Mouse (Mus musculus) right cerebral cortex, postnatal 4 days (tissue): ENCODE results near the gene 2200002D01Rik.
"Not testable (repeated sequence)": the region's sequence is repeated elsewhere in the genome, so short reads cannot be mapped to it uniquely, and the experiment has no call there.

Experiments used
- DNase-seq: peaks from one replicate; pipeline ENCODE4 v3.0.0-alpha.2; 2022

The 2200002D01Rik gene

GRCm38 (mm10) chr7:29279261-29279660 is 31.0 kb upstream of the 2200002D01Rik start:
- no peak for DNase-seq

DNA sequence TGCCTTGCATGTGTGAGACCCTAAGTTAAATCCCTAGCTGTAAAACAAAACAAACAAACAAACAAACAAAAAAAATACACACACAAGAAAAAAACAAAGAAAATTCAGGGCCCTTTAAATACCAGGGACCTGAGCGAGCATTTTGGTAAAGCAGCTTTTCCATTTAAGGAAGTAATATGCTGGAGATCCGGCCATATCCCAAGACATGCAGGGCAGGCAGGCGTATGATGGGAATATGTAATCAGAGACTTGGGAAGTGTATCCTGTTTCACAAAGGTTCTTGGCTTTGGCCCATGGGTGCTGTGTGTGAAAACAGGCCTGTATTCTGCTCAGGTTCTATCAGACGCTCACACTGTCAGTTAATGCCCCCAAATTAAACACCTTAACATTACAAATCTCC is 29.2 kb upstream of the 2200002D01Rik start:
- no peak for DNase-seq

GRCm38 (mm10) chr7:29276715-29277114 is 28.4 kb upstream of the 2200002D01Rik start:
- DNase-seq: no peak

DNA sequence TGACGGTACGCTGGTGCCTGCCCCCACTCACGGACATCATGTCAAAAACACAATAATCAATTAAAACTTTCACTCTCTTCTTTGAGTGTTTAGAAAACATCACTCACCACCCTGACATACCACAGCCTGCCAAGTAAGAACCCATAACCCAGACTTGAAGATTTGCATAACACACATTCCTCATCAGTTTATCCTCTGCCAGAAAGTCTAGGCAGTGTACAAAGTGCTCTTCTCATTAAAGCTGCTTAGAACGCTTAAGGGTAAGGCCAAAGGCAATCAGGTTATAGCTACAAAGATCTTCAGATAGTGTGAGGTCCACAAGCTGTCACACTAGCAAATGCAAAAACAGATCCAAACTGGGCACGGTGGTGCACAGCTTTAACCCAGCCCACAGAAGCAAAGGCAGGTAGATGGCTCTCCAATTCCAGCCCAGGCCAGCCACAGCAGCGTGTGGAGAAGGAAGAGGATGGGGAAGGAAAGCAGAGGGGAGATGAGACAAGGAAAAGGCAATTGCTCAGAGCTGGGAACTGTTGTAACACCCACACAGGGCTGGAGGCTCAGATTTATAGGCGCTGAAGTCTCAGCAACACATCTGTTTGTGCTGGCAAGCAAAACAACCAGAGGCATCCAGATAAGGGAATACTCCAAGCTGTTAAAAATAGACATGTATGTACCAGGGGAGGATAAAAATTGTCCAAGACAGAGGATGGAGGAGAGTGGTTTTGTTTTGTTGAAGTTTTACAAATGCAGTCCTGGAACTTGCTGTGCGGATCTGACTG is 23.6 kb upstream of the 2200002D01Rik start:
- DNase-seq: no peak

GRCm38 (mm10) chr7:29270445-29270844 is 22.2 kb upstream of the 2200002D01Rik start:
- no peak for DNase-seq

- no peak for DNase-seq
Observed at GRCm38 (mm10) chr7:29266931-29267330, 18.7 kb upstream of the 2200002D01Rik start.

- DNase-seq: no peak
Observed at GRCm38 (mm10) chr7:29265636-29266035, 17.4 kb upstream of the 2200002D01Rik start.

- no peak for DNase-seq
Observed at GRCm38 (mm10) chr7:29263831-29264230, 15.6 kb upstream of the 2200002D01Rik start.

GRCm38 (mm10) chr7:29262151-29262550 is 13.9 kb upstream of the 2200002D01Rik start:
- no peak for DNase-seq

GRCm38 (mm10) chr7:29259781-29260730 is 11.8 kb upstream of the 2200002D01Rik start:
- DNase-seq: no peak

DNA sequence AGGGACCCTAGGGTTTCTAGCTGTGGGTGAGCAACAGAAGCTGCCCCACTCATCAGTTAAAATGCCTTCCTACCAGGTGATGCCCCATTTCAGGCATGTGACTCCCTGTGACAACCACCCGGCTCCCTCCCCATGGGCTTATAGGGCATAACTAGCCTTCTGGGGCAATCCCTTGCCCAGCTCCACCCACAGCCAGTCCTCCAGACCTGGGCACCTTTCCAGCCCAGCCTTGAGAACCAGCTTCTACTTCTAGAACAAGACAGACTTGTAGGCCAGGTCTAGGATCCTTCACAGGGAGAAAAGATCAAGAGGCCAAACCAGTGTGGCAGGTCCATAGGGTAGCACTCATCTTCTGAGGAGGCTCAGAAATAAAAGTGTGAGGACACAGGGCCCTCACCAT is 9.1 kb upstream of the 2200002D01Rik start:
- no peak for DNase-seq

- no peak for DNase-seq
Observed at GRCm38 (mm10) chr7:29255875-29256274, 7.6 kb upstream of the 2200002D01Rik start.

DNA sequence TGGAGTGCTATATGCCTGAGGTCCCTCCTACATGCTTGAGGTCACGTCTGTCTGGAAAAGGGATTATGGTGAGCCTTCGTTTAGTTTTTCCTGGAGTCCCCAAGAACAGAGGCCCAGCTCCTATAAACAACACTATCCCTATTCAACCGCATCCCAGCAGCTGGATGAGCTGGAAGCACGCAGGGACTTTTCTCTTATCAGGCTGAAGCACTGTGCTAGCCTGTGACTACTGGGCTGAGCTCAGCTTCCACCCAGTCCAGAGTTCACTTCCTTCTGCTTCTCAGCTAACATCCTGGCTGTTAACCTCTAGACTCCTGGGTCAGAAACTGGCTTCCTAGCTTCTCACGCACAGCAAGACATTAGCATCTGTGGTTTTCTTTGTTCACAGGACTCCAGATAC is 5.6 kb upstream of the 2200002D01Rik start:
- DNase-seq: no peak

DNA sequence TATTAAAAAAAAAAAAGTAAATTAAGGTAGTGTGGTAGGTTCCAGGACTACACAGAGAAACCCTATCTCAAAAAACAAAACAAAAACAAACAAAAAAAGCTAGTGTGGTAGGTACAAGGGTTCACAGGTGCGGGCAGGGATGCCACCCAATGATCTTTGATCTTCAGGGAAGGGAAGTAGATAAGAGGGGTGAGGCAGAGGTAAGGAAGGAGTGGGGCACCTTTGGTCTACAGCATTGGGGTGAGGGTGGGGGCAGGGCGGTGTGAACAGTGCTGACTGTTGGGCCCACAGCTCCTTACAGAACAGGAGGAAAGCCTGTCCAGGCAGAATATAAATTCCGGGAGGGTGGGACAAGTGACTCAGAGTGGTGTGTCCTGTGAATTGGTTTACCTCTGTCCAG is 2.9 kb upstream of the 2200002D01Rik start:
- no peak for DNase-seq

GRCm38 (mm10) chr7:29247706-29248105 is 560 bp downstream of the 2200002D01Rik start:
- DNase-seq: no peak

- peak; percentile 82 for DNase-seq
Observed at GRCm38 (mm10) chr7:29247314-29247700, 959 bp downstream of the 2200002D01Rik start.

DNA sequence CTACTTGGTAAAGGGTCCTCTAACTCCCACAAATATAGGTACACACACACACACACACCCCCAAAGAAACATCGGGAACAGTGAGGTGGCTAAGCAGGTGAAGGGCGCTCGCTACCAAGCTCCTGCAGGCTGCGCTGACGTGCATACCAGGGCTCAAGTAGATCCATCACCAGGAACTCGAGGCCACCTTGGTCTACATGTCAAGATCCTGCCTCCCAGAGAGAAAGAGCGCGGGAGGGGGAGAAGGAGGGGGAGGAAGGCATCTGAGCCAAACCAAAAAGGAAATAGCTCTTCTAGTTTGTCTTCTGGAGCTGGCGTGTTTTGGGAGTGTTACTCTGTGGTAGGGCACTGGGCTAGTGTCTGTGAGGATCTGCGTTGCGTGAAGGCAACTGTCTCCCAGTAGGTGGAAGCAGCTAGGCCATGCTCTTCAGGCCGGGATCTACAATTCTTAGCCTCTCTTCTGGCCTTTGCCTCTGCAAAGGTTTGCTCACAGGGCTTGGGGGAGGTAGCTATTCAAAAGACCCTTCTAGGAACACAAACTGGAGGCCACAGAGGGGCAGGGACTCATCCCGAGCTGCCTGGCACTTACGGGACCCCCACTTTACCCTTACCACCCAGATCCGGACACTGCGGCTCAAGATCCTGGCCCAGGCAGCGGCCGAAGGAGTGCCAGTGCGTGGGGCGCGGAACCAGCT is 1.5 kb downstream of the 2200002D01Rik start:
- no peak for DNase-seq

DNA sequence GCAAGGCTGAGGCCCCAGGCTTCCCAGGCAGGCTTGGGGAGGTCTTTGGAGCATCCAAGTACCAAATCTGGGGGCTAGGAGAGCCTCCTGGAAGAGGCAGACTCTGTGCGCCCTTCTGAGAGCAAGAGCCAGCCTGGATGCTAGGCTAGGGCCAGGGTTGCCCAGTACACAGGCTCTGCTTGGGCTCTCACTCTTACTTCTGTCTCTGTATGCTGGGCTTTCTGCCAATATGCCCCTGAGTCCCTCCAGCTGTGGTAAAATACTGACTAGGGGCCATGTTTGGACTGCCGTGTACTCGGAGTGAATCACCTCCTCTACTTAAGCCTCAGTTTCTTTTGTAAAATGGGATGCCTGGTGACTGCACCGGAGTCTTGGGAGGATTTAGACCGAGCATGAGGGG is 2.3 kb downstream of the 2200002D01Rik start:
- no peak for DNase-seq

DNA sequence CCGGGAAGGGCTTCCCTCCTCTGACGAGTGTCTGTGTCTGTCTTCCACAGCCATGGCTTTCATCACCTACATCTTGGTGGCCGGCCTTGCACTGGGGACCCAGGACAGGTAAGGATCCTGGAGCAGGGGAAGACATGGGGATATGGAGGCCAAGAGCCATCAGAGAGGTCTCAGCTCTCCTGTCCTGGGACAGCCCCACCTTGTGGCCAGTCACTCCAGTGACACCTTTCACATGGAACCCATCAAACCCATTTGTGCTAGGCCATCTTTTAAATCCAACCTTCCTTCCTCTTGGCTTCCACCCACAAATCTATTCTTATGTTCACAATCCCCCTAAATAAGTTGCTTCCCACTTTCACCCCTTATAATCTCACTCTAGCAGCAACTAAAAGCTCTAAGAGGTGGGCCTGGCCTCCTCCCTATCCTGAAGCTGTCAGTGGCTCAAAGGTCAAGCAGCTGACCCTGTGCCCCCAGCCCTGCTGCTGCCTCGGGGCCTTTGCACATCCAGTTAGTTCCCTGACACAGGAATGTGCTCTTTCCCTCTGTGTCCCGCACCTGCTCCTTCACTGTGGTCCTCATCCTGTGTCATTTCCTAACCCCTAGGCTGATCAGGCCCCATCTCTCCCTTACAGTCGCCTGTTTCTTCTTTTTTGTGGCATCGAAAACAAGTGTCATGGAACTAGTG is 3.4 kb downstream of the 2200002D01Rik start:
- DNase-seq: no peak

DNA sequence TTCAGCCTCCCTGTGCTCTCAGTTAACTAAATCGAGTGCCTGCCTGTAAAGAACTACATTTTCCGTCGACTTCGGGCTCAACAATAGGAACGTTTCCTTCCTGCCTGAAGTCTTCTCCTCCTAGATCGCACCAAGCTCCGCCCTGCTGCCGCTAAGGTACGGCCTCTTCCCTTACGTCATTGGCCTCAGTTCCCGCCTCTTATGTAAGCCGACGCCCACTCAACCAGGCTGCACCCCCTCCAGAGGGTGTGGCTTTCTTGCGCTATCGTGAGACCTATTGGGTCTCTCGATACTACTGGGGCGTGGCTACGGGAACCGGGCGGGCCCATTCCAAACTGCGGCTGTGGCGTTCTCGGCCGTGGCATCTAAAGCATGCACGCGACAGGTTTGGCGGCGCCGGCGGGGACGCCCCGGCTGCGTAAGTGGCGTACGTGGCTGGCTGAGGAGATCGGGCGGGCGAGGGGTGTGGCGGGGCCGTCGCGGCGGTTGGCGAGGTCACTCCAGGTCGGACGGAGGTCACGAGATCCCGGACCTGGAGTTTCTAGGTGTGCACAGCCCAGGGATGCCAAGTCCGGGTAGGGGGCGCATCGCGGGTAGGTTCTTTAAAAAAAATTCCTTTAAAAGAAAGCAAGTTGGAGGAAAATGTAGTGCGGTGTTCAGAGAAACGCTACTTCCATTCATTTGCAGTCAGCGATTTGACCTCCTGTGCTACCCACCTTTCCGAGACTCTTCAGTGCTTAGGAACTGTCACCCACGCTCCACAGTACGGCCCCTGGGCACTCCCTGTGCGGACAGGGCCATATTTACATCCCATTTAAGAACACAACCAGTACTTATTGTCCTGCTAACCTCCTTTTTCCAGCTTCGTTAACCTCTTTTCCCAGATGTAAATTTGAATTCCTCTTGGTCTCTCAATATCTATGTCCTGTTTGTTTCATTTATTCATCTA is 10.0 kb downstream of the 2200002D01Rik start, which contains the start of gene Yif1b:
Yif1b (plus strand) TSS at position 311 of the 949 bp plus-strand sequence.
- DNase-seq: peak; percentile 93

DNA sequence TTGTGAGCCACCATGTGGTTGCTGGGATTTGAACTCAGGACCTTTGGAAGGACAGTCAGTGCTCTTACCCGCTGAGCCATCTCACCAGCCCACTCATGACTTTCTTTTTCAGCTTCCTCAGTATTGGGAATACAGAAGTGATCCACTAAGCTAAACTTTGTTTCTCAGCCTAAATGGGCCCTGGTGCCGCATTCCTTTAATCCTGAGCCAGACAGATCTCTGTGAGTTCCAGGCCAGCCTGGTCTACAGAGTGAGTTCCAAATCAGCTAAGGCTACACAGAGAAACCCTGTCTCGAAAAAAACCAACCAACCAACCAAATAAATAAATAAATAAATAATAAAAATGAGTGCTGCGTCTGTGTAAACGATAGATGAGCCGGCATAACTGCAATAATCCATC is 10.7 kb downstream of the 2200002D01Rik start:
- not testable (repeated sequence) for DNase-seq
